Mouse (Mus musculus) midbrain, postnatal 0 days (tissue): Measurements from ENCODE around the gene E2f1. TPM values are rescaled to one million over a fixed set of nuclear protein-coding genes. Genes with fewer than 3 reads are reported as not detected.

Experiments
- ATAC-seq: fragments of 200-750 bp; cut with Nextera tagmentation; 2 replicates; pipeline ENCODE4 v1.8.0; 2017; ENCODE audit warnings: moderate number of reproducible peaks, mild to moderate bottlenecking, moderate TSS enrichment, moderate library complexity; ENCODE audit not compliant: low FRiP score
- DNase-seq: peaks from one replicate; pipeline ENCODE4 v3.0.0-alpha.2; 2015; ENCODE audit warnings: low spot score
- H3K27ac ChIP-seq: fragments of 300-500 bp; sonication (generic); 2 replicates; pipeline ENCODE4 v1.5.1; 2014; ENCODE audit warnings: low read depth, mild to moderate bottlenecking, low read length, mixed read lengths
- H3K27me3 ChIP-seq: fragments of 300-500 bp; sonication (generic); 2 replicates; pipeline ENCODE4 v1.6.1; 2014; ENCODE audit warnings: low read length, control low read depth, mixed read lengths; ENCODE audit not compliant: insufficient read depth
- H3K36me3 ChIP-seq: fragments of 300-500 bp; sonication (generic); 2 replicates; pipeline ENCODE4 v1.6.1; 2014; ENCODE audit warnings: low read length, control low read depth, mixed read lengths; ENCODE audit not compliant: insufficient read depth
- H3K4me1 ChIP-seq: fragments of 300-500 bp; sonication (generic); 2 replicates; pipeline ENCODE4 v1.6.1; 2014; ENCODE audit warnings: mild to moderate bottlenecking, control low read depth, antibody characterized with exemption, low read length, mixed read lengths; ENCODE audit not compliant: insufficient read depth
- H3K4me2 ChIP-seq: fragments of 300-500 bp; sonication (generic); 2 replicates; pipeline ENCODE4 v1.6.1; 2014; ENCODE audit warnings: low read depth, mild to moderate bottlenecking, low read length, mixed read lengths; ENCODE audit not compliant: poor library complexity, severe bottlenecking
- H3K4me3 ChIP-seq: fragments of 300-500 bp; sonication (generic); 2 replicates; pipeline ENCODE4 v1.5.1; 2014; ENCODE audit warnings: low read depth, mild to moderate bottlenecking, low read length, moderate library complexity
- H3K9ac ChIP-seq: fragments of 300-500 bp; sonication (generic); replicated peaks from 2 replicates; pipeline ENCODE4 v1.6.1; 2014; ENCODE audit warnings: mild to moderate bottlenecking, low read length, moderate library complexity, mixed read lengths; ENCODE audit not compliant: poor library complexity, severe bottlenecking
- H3K9me3 ChIP-seq: fragments of 300-500 bp; sonication (generic); 2 replicates; pipeline ENCODE4 v1.6.1; 2016; ENCODE audit warnings: low read length, control low read depth
- CTCF ChIP-seq: IDR thresholded peaks from 2 replicates; pipeline ENCODE4 v1.5.1; 2016; ENCODE audit warnings: antibody characterized with exemption, mild to moderate bottlenecking
- WGBS: fragments of 180-500 bp; shearing (Covaris S2); extraction: QIAGEN DNeasy Blood & Tissue Kit; methylation state at CpG from one replicate; pipeline ENCODE4 v1.1.7; 2014; 5-methylcytosine and 5-hydroxymethylcytosine counted together
- polyA plus RNA-seq: library from polyadenylated mRNA; unstranded; fragments of >200 nt; fragmentation: Nextera tagmentation; extraction: Ambion mirVana; gene quantifications from 2 replicates; pipeline ENCODE4 v1.2.1, GENCODE M21; 2015
- total RNA-seq: library from RNA; depleted of rRNA; stranded (reverse); fragments of >200 nt; gene quantifications from 2 replicates; pipeline ENCODE4 v1.2.3, GENCODE M21; 2014; rRNA removed

Gene E2f1
- total and polyA plus RNA-seq, 2 experiments from 2014 or later, result 2.0 to 2.1 TPM

DNA sequence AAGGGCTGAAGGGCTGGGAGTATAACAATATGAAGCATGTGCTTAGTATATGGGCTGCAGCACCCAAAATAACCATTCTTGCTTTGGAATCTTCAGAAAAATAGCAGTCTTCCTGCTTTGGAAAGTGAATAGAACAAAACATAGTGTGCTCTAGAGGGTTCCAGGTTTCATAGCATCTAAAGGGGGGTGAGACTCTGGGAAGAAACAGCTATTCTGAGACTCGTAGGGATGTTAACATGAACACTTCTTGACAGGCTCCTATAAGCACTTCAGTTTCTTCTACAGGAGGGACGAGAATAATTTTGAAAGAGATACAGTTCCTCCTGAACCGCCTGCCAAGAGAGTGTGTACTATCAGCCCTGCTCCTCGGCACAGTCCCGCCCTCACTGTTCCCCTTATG, 52.3 kb downstream of the E2f1 start:
- Histone ChIP-seq H3K9me3 (no peaks in the 10 kb centered on the region), H3K4me1 (no peaks in the 10 kb centered on the region), H3K4me3 (no peak overlapping the region), H3K9ac (no peak overlapping the region), H3K36me3 (peaks cover 12% of the 10 kb centered on the region; the same call in 1 of the 2 replicates), H3K4me2 (no peak overlapping the region), H3K27ac (no peak overlapping the region), H3K27me3 (no peaks in the 10 kb centered on the region)
- no peak for TF ChIP-seq CTCF
- DNase-seq (no peak), ATAC-seq (no peak)
- WGBS, result 98% methylated on average over 5 of the region's 5 CpGs

DNA sequence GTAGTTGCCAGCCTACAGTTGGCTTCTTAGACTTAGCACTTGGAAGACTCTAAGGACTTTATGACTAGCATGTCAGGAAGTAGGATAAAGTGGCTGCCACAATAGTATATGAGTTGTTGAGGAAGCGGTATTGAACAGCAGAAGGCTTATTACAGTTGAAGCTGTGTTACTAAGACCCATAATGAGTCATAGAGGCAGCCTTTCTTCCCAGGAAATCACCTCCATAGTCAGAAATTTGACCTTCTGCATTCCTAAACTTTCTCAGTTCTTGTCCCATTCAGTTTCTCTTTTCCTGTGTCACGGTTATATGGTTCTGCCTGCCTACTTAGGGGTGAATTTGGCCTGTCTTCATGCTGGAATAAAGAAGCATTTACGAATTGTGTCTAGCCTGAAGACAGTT, 52.7 kb downstream of the E2f1 start:
- 87% methylated on average over 3 of the region's 3 CpGs for WGBS

DNA sequence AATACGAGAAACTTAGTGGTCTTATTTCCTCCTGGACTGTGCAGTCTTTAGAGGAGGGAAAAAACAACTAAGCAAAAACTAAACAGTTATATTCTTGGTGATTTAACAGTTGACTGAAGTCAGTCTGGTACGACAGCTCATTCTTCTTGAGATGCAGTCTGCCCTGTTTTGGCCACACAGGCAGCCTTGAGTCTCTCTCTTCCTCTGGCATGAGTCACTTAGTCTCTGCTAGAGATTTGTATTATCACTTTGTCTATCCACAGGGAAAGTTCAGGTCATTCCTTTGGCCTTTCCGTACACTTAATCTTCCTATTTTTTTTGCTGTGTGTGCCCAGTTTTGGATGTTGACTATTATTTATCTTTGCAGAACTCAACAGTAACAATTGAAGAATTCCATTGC, 59.6 kb downstream of the E2f1 start:
- WGBS, result 89% methylated on average over 3 of the region's 3 CpGs
- H3K4me3 ChIP-seq, result no peak overlapping the region
- no peaks in the 10 kb centered on the region for H3K27me3 ChIP-seq
- H3K9ac ChIP-seq, result no peak overlapping the region
- peaks cover 20% of the 10 kb centered on the region for H3K36me3 ChIP-seq
- TF ChIP-seq CTCF, result no peak
- H3K4me2 ChIP-seq, result no peak overlapping the region
- ATAC-seq (no peak), DNase-seq (no peak)
- no peaks in the 10 kb centered on the region for H3K4me1 ChIP-seq
- no peak overlapping the region for H3K27ac ChIP-seq
- H3K9me3 ChIP-seq, result no peaks in the 10 kb centered on the region

More for the DNA sequence above, 52.7 kb downstream of the E2f1 start:
- Histone ChIP-seq H3K27ac (no peak overlapping the region), H3K36me3 (peaks cover 14% of the 10 kb centered on the region; the same call in 1 of the 2 replicates), H3K4me3 (no peak overlapping the region), H3K4me2 (no peak overlapping the region), H3K9ac (no peak overlapping the region), H3K9me3 (no peaks in the 10 kb centered on the region), H3K27me3 (no peaks in the 10 kb centered on the region), H3K4me1 (no peaks in the 10 kb centered on the region)
- no peak for TF ChIP-seq CTCF
- ATAC-seq (no peak), DNase-seq (no peak)

Other genes starting within 250 kb of the E2f1 start
- 10.8 and 12.4 TPM in 2 replicates for gene Cdk5rap1, start 196.9 kb downstream of the E2f1 start, total RNA-seq
- gene Cdk5rap1, start 196.9 kb downstream of the E2f1 start, polyA plus RNA-seq, result 5.4 and 6.2 TPM in 2 replicates
- 28.0 and 32.0 TPM in 2 replicates for gene Snta1, start 161.8 kb downstream of the E2f1 start, total RNA-seq
- gene Snta1, start 161.8 kb downstream of the E2f1 start, polyA plus RNA-seq, result 15.4 and 15.8 TPM in 2 replicates
- gene Cbfa2t2, start 133.4 kb downstream of the E2f1 start, total RNA-seq, result 53.2 and 57.8 TPM in 2 replicates
- gene Cbfa2t2, start 133.4 kb downstream of the E2f1 start, polyA plus RNA-seq, result 30.0 and 31.3 TPM in 2 replicates
- 1.6 and 2.5 TPM in 2 replicates for gene 1700003F12Rik, start 22.8 kb downstream of the E2f1 start, total RNA-seq
- 4.0 and 5.3 TPM in 2 replicates for gene 1700003F12Rik, start 22.8 kb downstream of the E2f1 start, polyA plus RNA-seq
- not detected in 2 replicates for gene Actl10, start 18.1 kb downstream of the E2f1 start, total RNA-seq
- 0.11 and 0.16 TPM in 2 replicates for gene Actl10, start 18.1 kb downstream of the E2f1 start, polyA plus RNA-seq
- gene Necab3, start 11.0 kb downstream of the E2f1 start, total RNA-seq, result 23.3 and 27.7 TPM in 2 replicates
- 18.1 and 18.9 TPM in 2 replicates for gene Necab3, start 11.0 kb downstream of the E2f1 start, polyA plus RNA-seq
- gene Pxmp4, start 33.8 kb upstream of the E2f1 start, total RNA-seq, result 16.1 and 21.6 TPM in 2 replicates
- 17.8 and 21.1 TPM in 2 replicates for gene Pxmp4, start 33.8 kb upstream of the E2f1 start, polyA plus RNA-seq
- gene Zfp341, start 43.4 kb upstream of the E2f1 start, total RNA-seq, result 7.7 and 10.4 TPM in 2 replicates
- gene Zfp341, start 43.4 kb upstream of the E2f1 start, polyA plus RNA-seq, result 1.2 and 1.5 TPM in 2 replicates
- not detected in 2 replicates for gene 4930519P11Rik, start 43.5 kb upstream of the E2f1 start, total RNA-seq
- gene 4930519P11Rik, start 43.5 kb upstream of the E2f1 start, polyA plus RNA-seq, result 0.35 TPM in 1 of 2 replicates, not detected in the other
- 152 and 156 TPM in 2 replicates for gene Chmp4b, start 81.8 kb upstream of the E2f1 start, total RNA-seq
- 28.1 and 31.7 TPM in 2 replicates for gene Chmp4b, start 81.8 kb upstream of the E2f1 start, polyA plus RNA-seq
- not detected in 2 replicates for gene Gm14214, start 200.1 kb upstream of the E2f1 start, total RNA-seq
- gene Gm14214, start 200.1 kb upstream of the E2f1 start, polyA plus RNA-seq, result not detected in 2 replicates
- gene Raly, start 221.2 kb upstream of the E2f1 start, total RNA-seq, result 132 and 160 TPM in 2 replicates
- gene Raly, start 221.2 kb upstream of the E2f1 start, polyA plus RNA-seq, result 18.4 and 19.3 TPM in 2 replicates
- gene a, start 221.5 kb upstream of the E2f1 start, total RNA-seq, result 5.9 TPM in 1 of 2 replicates, not detected in the other
- 1.1 and 2.3 TPM in 2 replicates for gene a, start 221.5 kb upstream of the E2f1 start, polyA plus RNA-seq